Mouse (Mus musculus) thymus, adult 2 months (tissue): ENCODE measurements around the gene Endou.

Experiments
- CTCF ChIP-seq: fragments of 200-500 bp; IDR thresholded peaks from 2 replicates; pipeline ENCODE4 v1.5.1; 2012; ENCODE audit warnings: mild to moderate bottlenecking, control low read depth, low read length, moderate library complexity, borderline replicate concordance; ENCODE audit not compliant: control insufficient read depth, poor library complexity, insufficient read depth; ENCODE audit errors: extremely low read depth
- POLR2A ChIP-seq: fragments of 200-500 bp; IDR thresholded peaks from 2 replicates; pipeline ENCODE4 v1.6.1; 2012; ENCODE audit warnings: mild to moderate bottlenecking, low read length, control low read depth, moderate library complexity; ENCODE audit not compliant: control insufficient read depth, poor library complexity, insufficient read depth; ENCODE audit errors: extremely low read depth

DNA sequence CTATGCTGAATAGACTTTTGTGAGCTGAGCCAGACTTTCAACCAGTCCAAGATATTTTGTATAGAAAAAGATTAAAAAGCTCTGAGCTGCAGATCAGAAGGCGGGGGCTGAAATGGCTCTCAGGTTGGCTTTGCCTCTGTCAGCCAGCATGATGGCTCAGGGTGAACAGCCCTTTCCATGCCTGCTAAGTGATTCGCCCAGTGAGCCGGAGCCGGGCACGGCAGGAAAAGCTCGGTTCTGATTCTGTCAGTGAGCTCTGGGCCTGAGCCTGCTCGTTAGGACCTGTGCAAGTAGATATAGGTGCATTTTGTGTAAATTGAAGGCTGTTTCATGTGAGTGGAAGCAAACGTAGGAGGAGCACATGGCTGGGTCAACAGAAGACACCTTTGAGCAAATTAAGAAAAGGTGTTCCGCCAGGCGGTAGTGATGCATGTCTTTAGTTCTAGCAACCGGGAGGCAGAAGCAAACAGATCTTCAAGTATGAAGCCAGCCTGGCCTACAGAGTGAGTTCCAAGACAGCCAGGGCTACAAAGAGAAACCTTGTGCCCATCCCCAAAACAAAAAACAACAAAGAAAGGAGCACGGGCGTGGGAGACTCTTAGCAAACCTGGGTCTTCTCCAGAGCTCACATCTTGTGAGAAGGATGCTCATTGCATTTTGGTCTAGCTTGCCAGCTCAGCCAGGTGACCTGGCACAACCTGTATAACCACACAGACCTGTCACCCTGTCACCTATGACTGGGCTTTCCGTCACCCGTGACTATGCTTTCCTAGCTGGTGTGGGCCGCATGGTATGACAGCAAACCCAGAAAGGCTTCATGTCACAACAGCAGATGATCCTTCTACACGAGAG, 6.6 kb downstream of the Endou start:
- TF ChIP-seq CTCF (no peak), POLR2A (no peak)
